Mouse (Mus musculus) layer of hippocampus, postnatal 36 days (tissue): ENCODE measurements at regions not wholly inside any gene's neighbourhood (a gene's known extent, or its start where the extent isn't known, plus 50 kb on each side); places are given as distances from the start of the nearest gene placed in this dataset.

Source experiments
- DNase-seq, 2 experiments: peaks; one replicate each; pipeline ENCODE4 v3.0.0; 2022

- DNase-seq, result no peak
Measured at GRCm38 (mm10) chr9:25951144-25951543, 469.8 kb downstream of the Eepd1 start.

GRCm38 (mm10) chr9:25959082-25959481, 477.7 kb downstream of the Eepd1 start:
- peak; percentile 2 to 27 for DNase-seq

GRCm38 (mm10) chr9:25985450-25985849, 504.1 kb downstream of the Eepd1 start:
- DNase-seq, result no peak

GRCm38 (mm10) chr9:25985920-25986319, 504.6 kb downstream of the Eepd1 start:
- no peak for DNase-seq

GRCm38 (mm10) chr9:26001821-26002220, 520.5 kb downstream of the Eepd1 start:
- no peak for DNase-seq
